Mouse (Mus musculus): Measurements from ENCODE around the gene Cdon. TPM values are rescaled to one million over a fixed set of nuclear protein-coding genes. Genes with fewer than 3 reads are reported as not detected.
"Not testable (repeated sequence)": the region's sequence is repeated elsewhere in the genome, so short reads cannot be mapped to it uniquely, and the experiment has no call there.

Cdon gene
- total RNA-seq, 2 experiments from 2014 or later, result 9.0 to 9.9 TPM

- DNase-seq (ENCODE audit: low spot score in 2 of 2), result no peak
- intact Hi-C loops (cut with DNase I), result no loop called here
Measured at GRCm38 (mm10) chr9:35431396-35431795, 10.5 kb downstream of the Cdon start.

DNA sequence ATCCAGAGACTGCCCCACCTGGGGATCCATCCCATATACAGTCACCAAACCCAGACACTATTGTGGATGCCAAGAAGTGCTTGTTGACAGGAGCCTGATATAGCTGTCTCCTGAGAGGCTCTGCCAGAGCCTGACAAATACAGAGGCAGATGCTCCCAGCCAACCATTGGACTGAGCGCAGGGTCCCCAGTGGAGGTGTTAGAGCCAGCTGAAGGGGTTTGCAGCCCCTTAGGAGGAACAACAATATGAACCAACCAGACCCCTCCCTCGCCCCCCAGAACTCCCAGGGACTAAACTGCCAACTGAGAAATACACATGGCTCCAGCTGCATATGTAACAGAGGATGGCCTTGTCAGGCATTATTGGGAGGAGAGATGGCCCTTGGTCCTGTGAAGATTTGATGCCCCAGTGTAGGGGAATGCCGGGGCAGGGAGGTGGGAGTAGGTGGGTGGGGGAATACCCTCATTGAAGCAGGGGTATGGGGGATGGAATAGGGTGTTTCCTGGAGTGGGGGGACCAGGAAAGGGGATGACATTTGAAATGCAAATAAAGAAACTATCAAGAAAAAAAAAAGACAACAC, 11.9 kb downstream of the Cdon start:
- intact Hi-C loops (cut with DNase I); DNase-seq (ENCODE audit: low spot score in 2 of 2): not testable (repeated sequence)

DNA sequence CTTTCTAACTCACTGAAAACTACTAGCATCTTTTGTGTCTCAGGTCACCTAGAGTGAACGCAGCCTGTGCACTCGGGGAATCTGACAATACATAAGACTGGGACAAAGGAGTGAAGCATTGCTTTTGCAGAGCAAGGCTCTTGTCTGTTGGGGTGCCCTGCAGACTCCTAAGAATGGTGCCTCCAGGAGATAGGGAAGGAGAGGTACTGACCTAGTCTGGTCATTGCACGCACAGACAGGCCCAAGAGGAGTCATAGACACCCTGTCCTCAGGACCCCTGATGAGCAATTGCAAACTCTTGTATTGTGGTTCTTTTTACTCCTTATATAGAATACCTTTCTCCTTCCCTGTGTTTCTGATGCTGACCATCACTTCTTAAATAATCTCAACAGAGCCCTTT, 13.4 kb downstream of the Cdon start:
- no peak for DNase-seq (ENCODE audit: low spot score in 2 of 2)
- intact Hi-C loops (cut with DNase I), result no loop called here

- intact Hi-C loops (cut with DNase I), result no loop called here
- DNase-seq (ENCODE audit: low spot score in 2 of 2), result no peak
Measured at GRCm38 (mm10) chr9:35435565-35435964, 14.6 kb downstream of the Cdon start.

- intact Hi-C loops (cut with DNase I), result no loop called here
- DNase-seq (ENCODE audit: low spot score in 2 of 2), result peak in 1 of 2 experiments; percentile 35
Measured at GRCm38 (mm10) chr9:35438286-35439061, 17.5 kb downstream of the Cdon start.

DNA sequence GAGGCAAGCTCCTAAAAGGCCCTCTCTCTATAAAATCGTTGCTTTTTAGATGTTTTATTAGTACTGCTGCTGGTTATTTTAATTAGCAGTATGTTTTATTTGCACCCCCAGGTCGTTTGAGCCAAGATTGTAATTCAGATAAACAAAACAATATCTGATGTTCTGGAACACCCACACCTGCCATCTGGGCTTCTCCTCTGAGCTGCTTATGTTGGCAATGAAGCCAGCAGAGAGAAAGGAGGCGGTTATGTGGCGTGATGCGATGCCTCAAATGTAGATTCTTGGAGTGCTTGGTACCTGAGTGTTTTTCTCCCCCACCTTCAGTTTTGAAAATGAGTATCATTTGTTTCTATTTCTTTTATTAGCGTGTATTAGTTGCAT, 18.1 kb downstream of the Cdon start:
- intact Hi-C loops (cut with DNase I), result no loop called here
- peak; percentile 68 to 78 for DNase-seq (ENCODE audit: low spot score in 2 of 2)

DNA sequence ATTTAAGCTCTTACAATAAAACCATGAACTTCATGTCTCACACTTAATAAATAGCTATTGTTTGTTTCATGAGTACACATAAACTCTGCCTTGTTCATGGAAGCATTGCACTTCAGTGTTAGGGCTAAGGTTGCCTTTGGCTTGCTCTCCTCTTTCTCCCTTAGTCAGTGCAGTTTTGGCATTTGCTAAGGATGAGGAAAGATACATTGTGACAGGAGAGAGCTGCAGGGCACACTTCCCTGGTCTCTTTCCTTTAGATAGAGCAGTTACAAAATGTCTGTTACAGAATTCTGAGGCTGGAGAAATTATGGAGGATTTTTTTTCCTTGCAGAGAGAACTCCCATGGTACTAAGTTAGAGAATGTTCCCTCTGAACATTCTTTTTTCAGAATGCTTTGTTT, 18.8 kb downstream of the Cdon start:
- intact Hi-C loops (cut with DNase I), result no loop called here
- DNase-seq (ENCODE audit: low spot score in 2 of 2), result no peak

- intact Hi-C loops (cut with DNase I), result no loop called here
Measured at GRCm38 (mm10) chr9:35442476-35442875, 21.5 kb downstream of the Cdon start.

DNA sequence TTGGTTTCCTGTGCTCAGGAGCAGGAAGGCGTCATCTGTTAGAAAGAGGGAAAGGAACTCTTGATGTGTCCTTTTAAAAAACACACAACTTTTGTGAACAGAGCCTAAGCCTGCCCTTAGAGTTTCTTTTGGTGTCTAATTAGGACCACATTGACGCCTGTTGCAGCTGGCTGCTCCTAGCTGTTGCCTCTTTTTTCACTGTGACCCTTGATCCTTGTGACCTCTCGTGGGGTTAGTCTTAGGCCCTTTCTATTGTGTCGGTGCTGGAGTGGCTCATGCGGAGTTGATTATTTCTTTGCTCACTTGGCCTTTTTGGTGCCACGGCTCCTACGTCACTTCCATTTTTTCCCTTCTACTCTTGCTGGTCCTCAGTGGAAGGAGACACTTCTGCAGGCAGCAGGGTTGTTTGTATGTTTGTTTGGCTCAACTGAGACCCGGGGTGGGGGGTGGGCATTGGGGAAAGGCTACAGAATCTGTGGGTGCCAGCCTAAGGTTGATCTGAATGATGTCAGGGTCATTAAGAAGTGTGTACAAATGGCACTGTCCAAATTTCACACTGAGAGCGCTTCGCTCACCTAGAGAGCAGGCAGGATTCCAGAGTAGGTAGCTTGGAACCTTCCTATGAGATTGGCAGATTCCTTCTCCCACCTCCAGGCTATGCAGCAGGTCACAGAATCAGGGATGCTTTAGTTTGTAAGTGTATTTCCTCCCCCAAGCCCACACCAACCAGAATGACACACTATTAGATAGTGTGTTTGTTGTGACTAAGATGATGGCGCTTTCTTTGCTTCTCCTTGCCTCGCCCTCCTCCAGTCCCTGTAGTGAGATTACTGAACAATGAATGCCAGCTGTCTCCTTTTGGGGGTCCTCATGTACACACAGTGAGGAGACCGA, 22.9 kb downstream of the Cdon start:
- DNase-seq (ENCODE audit: low spot score in 2 of 2), result no peak
- intact Hi-C loops (cut with DNase I), result no loop called here

More at GRCm38 (mm10) chr9:35442476-35442875, 21.5 kb downstream of the Cdon start:
- DNase-seq (ENCODE audit: low spot score in 2 of 2), result no peak

GRCm38 (mm10) chr9:35444512-35444886, 23.6 kb downstream of the Cdon start:
- intact Hi-C loops (cut with DNase I), result no loop called here
- no peak for DNase-seq (ENCODE audit: low spot score in 2 of 2)

- intact Hi-C loops (cut with DNase I), result no loop called here
Measured at GRCm38 (mm10) chr9:35446916-35447315, 26.0 kb downstream of the Cdon start.

DNA sequence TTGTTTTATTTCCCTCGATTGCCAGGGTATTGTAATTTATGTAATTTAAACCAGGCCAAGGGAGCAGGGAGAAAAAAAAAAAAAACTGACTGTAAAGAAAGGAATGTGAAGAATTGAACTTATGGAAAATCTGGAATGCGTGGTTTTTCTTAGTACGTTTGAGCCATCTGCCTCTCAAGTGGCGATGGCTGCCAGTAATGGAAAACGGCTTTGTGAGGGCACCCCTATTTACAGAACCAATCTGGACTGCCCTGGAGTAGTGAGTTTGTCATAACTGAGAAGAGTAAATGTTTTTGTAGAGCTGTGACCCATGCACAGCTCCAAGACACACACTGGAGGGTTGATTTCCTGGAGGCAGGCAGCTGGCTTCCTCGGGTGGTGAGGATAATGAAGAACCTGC, 32.4 kb downstream of the Cdon start:
- no peak for DNase-seq (ENCODE audit: low spot score in 2 of 2)
- intact Hi-C loops (cut with DNase I), result no loop called here

More at GRCm38 (mm10) chr9:35446916-35447315, 26.0 kb downstream of the Cdon start:
- no peak for DNase-seq (ENCODE audit: low spot score in 2 of 2)

DNA sequence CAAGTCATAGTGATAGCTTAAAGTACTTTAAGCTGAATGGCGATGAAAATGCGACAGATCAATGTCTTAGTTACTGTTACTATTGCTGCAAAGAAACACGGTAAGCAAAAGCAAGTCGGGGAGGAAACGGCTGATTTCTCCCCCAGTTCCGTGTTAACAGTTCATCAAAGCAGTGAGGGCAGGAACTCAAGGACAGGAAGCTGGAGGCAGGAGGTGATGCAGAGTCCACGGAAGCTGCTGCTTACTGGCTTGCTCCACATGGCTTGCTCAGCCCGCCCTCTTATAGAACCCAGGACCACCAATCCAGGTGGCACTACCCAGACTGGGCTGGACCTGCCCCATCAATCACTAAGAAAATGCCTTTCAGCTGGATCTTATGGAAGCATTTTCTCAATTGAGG, 38.7 kb downstream of the Cdon start:
- DNase-seq (ENCODE audit: low spot score in 2 of 2), result no peak
- intact Hi-C loops (cut with DNase I), result no loop called here

DNA sequence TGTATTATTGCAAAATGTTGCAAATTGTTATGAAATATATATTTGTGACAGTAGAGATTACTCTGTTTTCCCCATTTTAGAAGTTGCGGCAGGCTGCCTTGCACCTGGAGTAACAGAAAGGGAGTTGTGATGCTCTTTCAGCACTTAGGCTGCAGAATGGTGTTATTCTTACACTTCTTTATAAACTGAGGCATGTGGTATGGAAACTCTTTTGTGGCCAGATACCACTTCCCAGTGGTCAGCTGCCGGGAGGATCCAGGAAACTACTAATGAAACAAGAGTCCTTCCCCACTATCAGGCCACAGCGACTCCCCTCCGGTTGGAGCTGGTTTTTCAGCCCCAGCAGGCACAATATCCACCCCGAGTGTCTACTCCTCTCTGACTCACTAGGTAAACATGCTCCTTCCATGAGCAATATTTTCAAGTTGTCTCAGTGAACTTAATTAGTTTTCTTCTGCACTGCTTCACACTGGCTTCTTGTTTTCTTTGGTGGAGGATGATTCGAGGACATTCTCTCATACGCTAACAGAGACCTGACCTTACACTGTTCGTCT, 46.4 kb downstream of the Cdon start:
- no peak for DNase-seq (ENCODE audit: low spot score in 2 of 2)
- intact Hi-C loops (cut with DNase I), result no loop called here

DNA sequence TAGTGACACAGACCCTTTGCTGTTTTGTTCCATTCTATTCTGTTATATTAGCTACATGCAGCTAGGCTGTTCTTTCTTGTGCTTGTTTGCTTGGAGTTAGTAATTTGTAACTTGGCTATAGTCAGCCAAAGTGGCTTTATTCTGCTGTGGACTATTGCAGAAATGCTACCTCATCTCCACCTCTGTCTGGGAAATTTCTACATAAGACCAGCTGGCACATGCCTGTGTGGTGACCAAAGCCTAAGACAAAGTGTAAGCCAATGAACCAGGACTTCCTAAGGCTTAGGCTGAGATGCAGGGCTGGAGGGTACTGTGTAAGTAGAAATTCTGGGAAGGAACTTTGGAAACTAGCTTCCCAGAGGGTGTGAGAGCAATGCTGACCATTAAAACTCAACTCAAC, 48.0 kb downstream of the Cdon start:
- DNase-seq (ENCODE audit: low spot score in 2 of 2), result no peak
- intact Hi-C loops (cut with DNase I), result no loop called here

DNA sequence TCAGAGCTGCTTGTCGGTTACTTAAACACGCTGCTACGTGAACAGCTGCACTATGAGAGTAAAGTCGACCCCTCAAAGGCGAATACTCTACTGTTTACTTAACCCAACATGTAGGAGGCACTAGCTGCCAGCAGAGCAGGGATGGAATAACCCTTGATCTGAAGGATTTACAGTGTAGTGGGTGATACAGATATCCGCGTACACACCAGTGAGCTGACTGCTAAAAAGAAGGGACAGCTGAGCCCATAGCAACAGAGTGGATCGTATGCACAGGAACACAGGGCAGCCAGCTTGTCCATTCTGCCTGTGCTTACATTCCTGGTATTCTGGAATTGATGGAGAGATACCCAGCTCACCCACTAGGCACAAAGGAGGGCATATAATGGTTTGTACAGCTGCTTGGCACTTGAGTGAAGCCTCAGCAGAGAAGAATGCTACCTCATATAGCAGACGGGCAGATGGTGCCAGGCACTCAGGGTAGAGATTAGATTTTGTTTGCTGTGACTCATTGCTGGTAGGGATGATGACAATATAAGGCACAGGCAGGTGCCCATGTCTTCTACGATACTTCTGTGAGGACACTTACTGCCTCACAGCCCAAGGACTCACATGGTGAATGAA, 53.3 kb downstream of the Cdon start:
- DNase-seq (ENCODE audit: low spot score in 2 of 2), result no peak
- intact Hi-C loops (cut with DNase I), result loop anchor here (10.0 kb wide), 1 partner anchor 49 kb away; the partner anchor contains the start of gene Cdon

DNA sequence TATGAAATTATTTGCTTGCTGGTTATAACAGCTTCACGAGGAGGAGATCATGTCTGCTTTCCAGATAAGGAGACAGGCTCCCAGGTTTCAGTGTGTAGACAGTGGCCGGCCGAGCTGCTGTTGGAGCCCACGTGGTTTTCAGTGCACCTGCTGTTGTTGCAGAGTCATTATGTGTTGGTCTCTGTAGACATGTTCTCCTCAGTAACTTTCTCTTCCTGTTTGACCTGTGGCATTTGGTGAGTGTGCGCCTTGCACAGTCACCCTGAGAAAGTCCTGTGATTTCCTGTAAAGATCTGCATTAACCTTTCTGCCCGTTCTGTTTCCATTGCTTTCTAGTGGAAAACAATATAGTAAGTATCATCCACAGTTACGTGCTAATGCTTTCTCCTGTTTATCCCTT, 54.5 kb downstream of the Cdon start:
- DNase-seq (ENCODE audit: low spot score in 2 of 2), result no peak
- intact Hi-C loops (cut with DNase I), result loop anchor here (10.0 kb wide), 1 partner anchor 51 kb away; the partner anchor contains the start of gene Cdon

DNA sequence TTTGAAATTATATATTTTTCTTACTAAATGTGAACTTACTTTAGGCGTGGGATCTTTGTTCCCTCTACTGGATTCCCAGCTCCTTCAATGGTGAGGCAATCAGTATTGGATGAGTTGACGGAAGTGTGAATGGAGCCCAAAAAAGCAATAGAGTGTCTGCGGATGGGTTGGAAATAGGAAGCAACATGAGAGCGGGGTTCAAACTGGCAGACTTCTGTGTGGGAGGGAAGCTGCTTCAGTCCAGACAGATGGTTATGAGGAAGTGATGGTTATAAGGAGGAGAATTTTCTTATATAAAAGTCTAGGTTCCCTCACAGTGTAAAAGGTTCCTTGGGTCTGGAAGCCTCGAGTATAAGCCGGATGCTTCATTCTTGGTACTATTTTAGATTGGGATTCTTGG, 58.5 kb downstream of the Cdon start:
- intact Hi-C loops (cut with DNase I), result loop anchor here (10.0 kb wide), 1 partner anchor 55 kb away; the partner anchor contains the start of gene Cdon
- DNase-seq (ENCODE audit: low spot score in 2 of 2), result peak in 1 of 2 experiments; percentile 15

Measured in left cerebral cortex, postnatal 14 days (tissue).